Mouse (Mus musculus) spleen, adult 12 weeks (tissue): ENCODE measurements around the gene Lrrc63.
"Not testable (repeated sequence)": the region's sequence is repeated elsewhere in the genome, so short reads cannot be mapped to it uniquely, and the experiment has no call there.

Experiments
- DNase-seq: peaks from one replicate; pipeline ENCODE4 v3.0.0; 2022; ENCODE audit warnings: low spot score

Gene Lrrc63

GRCm38 (mm10) chr14:75130501-75131318 lies at the start of gene Lrrc63, which contains the start of gene Lcp1:
Gene Lrrc63 (minus strand): TSS chr14:75130881.
Gene Lcp1 (plus strand): TSS chr14:75131101.
- peak; percentile 75 for DNase-seq

GRCm38 (mm10) chr14:75179255-75179963 lies 48.7 kb upstream of the Lrrc63 start:
- DNase-seq, result peak; percentile 61

- peak; percentile 34 for DNase-seq
Measured at GRCm38 (mm10) chr14:75178801-75179211, 48.1 kb upstream of the Lrrc63 start.

GRCm38 (mm10) chr14:75178384-75178793 lies 47.7 kb upstream of the Lrrc63 start:
- peak; percentile 48 for DNase-seq

- DNase-seq, result no peak
Measured at GRCm38 (mm10) chr14:75177400-75177799, 46.7 kb upstream of the Lrrc63 start.

GRCm38 (mm10) chr14:75176425-75177045 lies 45.9 kb upstream of the Lrrc63 start:
- DNase-seq, result peak; percentile 34

GRCm38 (mm10) chr14:75175781-75176180 lies 45.1 kb upstream of the Lrrc63 start:
- no peak for DNase-seq

GRCm38 (mm10) chr14:75174731-75175555 lies 44.3 kb upstream of the Lrrc63 start:
- DNase-seq, result no peak

GRCm38 (mm10) chr14:75174296-75174695 lies 43.6 kb upstream of the Lrrc63 start:
- no peak for DNase-seq

- DNase-seq, result no peak
Measured at GRCm38 (mm10) chr14:75170546-75170945, 39.9 kb upstream of the Lrrc63 start.

GRCm38 (mm10) chr14:75168501-75168900 lies 37.8 kb upstream of the Lrrc63 start:
- DNase-seq, result no peak

GRCm38 (mm10) chr14:75165574-75166131 lies 35.0 kb upstream of the Lrrc63 start:
- DNase-seq, result no peak

- no peak for DNase-seq
Measured at GRCm38 (mm10) chr14:75164345-75164744, 33.7 kb upstream of the Lrrc63 start.

- DNase-seq, result no peak
Measured at GRCm38 (mm10) chr14:75163866-75164265, 33.2 kb upstream of the Lrrc63 start.

GRCm38 (mm10) chr14:75159375-75159774 lies 28.7 kb upstream of the Lrrc63 start:
- DNase-seq, result no peak

- DNase-seq, result no peak
Measured at GRCm38 (mm10) chr14:75154481-75154880, 23.8 kb upstream of the Lrrc63 start.

GRCm38 (mm10) chr14:75151146-75151545 lies 20.5 kb upstream of the Lrrc63 start:
- no peak for DNase-seq

GRCm38 (mm10) chr14:75150653-75151052 lies 20.0 kb upstream of the Lrrc63 start:
- DNase-seq, result no peak

GRCm38 (mm10) chr14:75148229-75148628 lies 17.5 kb upstream of the Lrrc63 start:
- DNase-seq, result no peak

- not testable (repeated sequence) for DNase-seq
Measured at GRCm38 (mm10) chr14:75147706-75148105, 17.0 kb upstream of the Lrrc63 start.

GRCm38 (mm10) chr14:75139225-75139624 lies 8.5 kb upstream of the Lrrc63 start:
- DNase-seq, result no peak
